Mouse (Mus musculus) B cell, adult 2 months (primary cell): ENCODE measurements around the gene Foxn3.

Experiments
- DNase-seq, 2 experiments: peaks; one replicate each; pipeline ENCODE4 v3.0.0; 2022

The Foxn3 gene

GRCm38 (mm10) chr12:99562073-99562866 is 1.1 kb downstream of the Foxn3 start:
- DNase-seq, result peak; percentile 36 to 50

- peak; percentile 43 to 49 for DNase-seq
Observed at GRCm38 (mm10) chr12:99561333-99561766, 2.0 kb downstream of the Foxn3 start.

DNA sequence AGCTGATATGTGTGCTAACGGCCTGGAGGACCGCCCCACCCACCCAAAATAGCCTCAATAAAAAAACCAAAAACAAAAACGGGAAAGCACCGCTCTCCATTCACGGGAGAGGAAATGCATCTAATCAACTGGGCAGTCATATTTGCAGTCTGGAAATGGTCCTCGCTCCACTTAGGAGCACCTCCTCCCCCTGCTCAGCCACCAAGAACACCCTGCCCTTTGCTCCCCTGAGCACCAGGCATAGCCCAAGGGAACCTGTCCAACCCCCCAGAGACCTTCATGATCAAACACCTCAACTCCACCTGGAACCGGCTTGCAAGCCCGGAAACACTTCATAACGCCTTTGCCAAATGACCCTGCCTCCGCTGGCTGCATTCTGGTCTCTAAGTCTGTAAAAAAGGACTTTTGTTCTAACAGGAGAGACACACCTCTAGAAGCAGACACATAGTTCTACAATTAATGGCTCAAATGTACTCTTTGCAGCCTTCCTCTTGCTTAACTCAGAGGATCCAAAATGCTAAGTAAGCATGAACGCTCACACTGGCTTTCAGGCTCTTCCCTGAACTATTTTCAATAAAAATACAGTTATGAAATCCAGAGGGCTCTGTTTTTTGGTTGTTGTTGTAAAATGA is 2.6 kb downstream of the Foxn3 start:
- peak; percentile 47 to 54 for DNase-seq

DNA sequence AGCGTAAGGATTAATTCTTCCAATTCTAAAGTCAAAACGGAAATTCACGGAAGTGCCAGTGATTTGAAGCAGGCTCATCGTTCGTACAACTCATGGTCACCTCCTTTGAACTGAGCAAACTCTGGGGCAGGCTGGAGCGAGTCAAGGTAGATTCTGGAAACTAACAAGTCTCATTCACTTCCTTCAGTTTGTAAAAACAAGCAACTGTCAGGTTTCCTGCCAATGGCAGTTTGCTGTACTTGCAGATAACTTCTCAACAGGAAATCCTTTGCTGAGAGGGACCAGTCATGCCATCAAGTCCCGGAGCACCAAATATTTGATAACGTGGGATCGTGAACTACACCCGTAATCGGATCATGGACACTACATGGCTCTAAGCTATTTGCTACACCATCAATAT is 3.9 kb downstream of the Foxn3 start:
- DNase-seq, result peak; percentile 30 to 32

DNA sequence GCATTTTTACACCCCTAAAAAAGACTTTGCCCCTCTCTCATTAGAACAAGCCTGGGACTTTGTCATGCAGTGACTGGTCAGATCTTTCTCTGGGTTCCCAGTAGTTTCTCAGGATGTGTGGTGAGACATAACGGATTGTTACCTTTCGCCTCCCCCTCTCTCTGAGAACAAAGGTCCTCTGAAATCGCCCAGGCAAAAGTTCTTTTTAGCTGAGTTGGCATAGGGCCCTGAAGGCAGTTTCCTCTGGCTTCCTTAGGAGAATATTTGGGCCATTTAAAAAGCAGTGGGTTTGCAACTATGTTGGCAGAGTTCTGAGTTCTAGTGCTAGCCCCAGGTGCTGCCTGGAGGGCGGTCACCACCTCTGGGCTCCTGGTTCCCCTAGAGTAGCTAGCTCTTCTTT is 4.9 kb downstream of the Foxn3 start:
- no peak for DNase-seq

DNA sequence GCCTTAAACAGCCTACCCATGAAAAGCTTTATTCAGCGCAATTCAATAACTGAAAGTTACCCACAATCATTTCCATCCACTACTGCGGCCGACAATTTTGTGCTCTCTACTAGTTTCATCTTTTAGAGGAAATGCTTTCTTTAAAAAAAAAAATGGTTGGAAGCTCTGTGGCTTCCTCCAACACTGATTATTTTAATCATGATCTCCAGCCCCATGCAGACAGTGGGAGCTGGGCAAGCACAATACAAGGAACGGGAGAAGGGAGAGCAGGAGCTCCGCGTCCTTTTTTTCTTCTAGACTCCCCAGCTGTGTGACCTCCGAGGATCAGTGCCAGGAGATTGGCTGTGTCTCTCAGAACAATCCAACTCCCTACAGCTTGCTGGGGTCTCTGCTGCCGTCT is 5.9 kb downstream of the Foxn3 start:
- DNase-seq, result no peak

GRCm38 (mm10) chr12:99550629-99551028 is 12.8 kb downstream of the Foxn3 start:
- peak; percentile 64 to 68 for DNase-seq

DNA sequence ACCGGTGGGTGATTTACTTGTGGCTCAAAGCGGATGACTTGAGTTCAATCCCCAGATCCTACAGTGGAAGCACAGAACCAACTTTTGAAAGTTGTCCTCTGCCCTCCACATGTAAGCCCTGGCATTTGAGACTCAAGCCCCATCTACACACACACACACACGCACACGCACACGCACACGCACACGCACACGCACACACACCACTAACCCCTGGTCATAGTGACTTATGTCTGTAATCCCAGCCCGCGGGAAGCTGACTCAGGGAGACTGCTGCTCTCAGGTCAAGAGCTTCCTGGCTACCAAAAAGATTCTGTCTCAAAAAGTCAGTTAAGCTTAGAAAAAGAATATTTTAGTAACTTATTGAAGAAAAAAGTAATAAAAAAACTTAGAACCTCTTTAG is 13.6 kb downstream of the Foxn3 start:
- DNase-seq, result no peak

DNA sequence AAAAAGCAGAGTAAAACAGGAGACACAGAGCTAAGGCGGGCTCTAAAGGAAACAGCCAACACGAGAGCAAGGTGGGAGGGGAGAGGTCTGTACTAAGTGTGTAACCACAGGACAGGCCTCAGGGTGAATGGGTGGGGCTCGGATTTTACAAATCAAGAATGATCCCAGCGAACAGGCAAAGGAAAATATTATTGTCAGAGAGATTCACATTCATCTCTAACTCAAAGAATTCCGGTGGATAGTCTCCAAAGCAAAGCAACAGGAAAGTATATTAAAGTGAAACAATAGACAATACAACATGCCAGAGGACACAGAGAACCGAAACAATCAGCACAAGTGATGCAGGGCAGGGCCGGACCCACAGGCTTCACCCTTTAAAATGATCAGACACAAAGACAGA is 15.0 kb downstream of the Foxn3 start:
- no peak for DNase-seq

DNA sequence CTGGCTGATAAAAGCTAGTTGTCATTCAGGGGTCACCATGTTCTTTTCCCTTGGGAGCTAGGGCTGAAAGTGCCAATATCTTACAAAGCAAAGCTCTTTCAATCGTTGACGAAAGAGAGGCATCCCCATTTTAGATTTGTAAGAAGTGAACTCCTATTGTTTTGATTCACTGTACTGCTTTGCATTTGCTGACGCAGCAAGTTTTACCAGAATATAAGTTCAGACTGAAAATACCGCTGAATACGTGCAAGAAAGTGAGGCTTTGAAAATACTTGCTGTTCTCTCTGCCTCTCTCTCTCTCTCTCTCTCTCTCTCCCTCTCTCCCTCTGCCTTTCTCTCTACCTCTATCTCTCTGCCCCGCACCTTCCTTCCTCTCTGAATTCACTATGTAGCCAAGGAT is 16.1 kb downstream of the Foxn3 start:
- DNase-seq, result no peak

DNA sequence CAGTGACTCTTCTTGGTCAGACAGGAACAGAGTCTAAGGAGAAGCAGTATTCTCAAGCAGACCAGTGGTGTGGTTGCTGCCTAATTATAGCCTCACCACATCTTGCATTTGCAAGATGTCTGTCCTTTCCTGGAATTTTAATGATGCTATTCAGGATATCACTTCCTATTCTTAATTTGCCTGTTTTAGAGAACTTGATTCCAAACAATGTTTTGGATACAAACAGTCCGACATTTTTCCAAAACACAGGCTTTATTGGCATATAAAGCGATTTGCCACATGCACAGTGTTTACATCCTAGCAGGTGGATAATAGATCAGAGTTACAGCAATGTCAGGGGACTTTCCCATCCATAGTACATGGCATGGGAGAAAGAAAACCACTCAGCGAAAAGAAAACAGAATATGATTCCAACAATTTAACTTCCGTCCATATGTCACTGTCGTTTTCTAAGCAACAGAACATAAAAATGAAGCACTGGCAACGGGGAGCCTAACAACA is 18.1 kb downstream of the Foxn3 start:
- DNase-seq, result no peak

DNA sequence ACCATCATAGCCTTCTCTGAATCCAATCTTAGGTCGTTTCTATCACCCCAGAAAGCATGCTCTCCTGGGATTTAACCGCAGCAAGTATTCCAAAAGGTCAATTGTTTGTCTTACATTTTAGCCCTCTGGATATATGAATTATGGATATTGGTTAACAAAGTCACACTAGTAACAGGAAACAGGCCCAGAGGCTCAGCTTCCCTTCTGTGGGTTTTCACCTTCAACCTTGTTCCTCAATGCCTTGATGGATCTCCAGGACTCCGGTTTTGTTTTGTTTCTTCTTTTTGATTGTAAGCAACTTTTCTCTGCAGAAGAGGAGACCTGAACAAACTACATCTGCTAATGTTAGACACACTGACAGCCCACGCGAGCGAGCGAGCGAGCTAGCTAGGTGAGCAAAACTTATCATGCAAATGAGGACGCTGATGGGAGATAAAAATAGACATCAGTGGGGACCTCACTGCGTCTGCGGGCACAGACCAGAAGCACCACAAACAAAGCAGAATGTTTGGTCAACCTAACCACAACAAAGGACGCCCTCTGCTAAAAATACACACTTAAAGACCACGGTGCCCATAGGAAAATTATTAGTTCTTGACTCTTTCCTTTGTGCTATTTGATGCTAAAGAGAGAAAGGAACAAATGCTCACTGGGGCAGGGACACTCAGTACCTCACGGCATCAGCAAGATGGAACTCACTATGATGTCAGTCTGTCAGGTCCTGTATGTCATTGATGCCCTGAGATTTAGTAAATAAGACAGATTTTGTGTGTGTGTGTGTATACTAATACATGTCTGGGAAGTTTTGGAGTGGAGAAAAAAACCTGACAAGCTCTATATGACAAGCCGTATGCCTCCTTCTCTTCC is 18.9 kb downstream of the Foxn3 start:
- DNase-seq, result peak; percentile 42 to 48

- peak in 1 of 2 experiments; percentile 29 for DNase-seq
Observed at GRCm38 (mm10) chr12:99543421-99544195, 19.8 kb downstream of the Foxn3 start.

DNA sequence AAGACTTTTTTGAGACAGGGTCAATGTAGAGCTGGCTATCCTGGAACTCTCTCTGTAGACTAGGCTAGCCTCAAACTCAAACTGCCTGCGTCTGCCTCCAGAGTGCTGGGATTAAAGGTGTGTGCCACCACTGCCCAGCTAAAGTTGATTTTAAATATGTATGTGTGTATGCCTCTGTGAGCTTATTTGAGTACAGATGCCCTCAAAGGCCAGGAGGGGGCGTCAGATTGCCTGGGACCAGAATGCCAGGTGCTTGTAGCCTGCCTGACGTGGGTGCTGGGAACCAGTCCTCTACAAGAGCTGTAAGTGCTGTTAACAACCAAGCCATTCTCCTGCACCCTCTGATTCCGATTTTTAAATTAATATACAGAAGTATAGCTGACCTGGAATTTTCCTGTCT is 23.2 kb downstream of the Foxn3 start:
- peak in 1 of 2 experiments; percentile 36 for DNase-seq

GRCm38 (mm10) chr12:99537316-99537715 is 26.1 kb downstream of the Foxn3 start:
- DNase-seq, result no peak

GRCm38 (mm10) chr12:99536426-99536825 is 27.0 kb downstream of the Foxn3 start:
- no peak for DNase-seq

GRCm38 (mm10) chr12:99532342-99532741 is 31.0 kb downstream of the Foxn3 start:
- no peak for DNase-seq

GRCm38 (mm10) chr12:99529687-99530411 is 33.5 kb downstream of the Foxn3 start:
- DNase-seq, result no peak

- DNase-seq, result no peak
Observed at GRCm38 (mm10) chr12:99528958-99529357, 34.4 kb downstream of the Foxn3 start.

- DNase-seq, result no peak
Observed at GRCm38 (mm10) chr12:99527452-99527851, 35.9 kb downstream of the Foxn3 start.

GRCm38 (mm10) chr12:99526571-99527140 is 36.7 kb downstream of the Foxn3 start:
- DNase-seq, result no peak
